Mouse (Mus musculus): ENCODE measurements at regions not wholly inside any gene's neighbourhood (a gene's known extent, or its start where the extent isn't known, plus 50 kb on each side); places are given as distances from the start of the nearest gene placed in this dataset.

DNA sequence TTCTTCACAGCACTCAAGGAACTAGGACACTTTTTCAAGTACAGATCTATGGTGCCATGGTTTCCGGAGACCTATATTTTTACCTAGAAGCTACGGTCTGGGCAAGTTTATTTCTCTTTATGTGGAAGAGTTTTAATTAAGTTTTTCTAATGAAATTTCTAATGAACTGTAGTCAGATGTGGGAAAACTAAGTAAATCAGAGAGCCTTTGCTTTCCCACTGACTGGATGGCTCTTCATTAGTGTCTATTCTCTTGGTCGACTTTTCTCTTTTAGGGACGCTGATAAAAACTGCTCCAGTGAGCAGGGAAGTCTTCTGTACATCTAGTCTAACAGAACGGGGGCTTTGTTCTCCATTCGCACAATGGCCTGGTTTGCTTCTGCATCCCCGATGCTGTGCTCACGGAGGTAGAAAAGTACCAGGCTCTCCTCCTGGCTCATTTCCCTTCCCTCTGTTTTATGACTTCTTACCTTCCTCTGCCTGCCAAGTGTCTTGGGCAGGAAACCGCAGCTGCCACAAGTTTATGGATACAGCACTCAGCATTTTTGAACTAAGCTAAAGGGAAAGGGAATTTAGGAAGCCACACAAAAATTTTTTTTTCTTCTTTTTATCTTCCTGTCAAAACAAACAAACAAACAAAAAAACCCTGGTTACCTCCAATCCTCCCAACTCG is 749.6 kb downstream of the Tmem132b start:
- no peak overlapping the region for H3K27ac ChIP-seq
- no peak overlapping the region for H3K4me3 ChIP-seq (replicated peaks)
- no peak overlapping the region for H3K9ac ChIP-seq
- ATAC-seq = no peak
- H3K27me3 ChIP-seq (replicated peaks) = no peaks in the 10 kb centered on the region
- H3K36me3 ChIP-seq = no peaks in the 10 kb centered on the region
- H3K4me1 ChIP-seq (replicated peaks) = no peaks in the 10 kb centered on the region
- WGBS = 31% methylated on average over 10 of the region's 10 CpGs
- H3K4me2 ChIP-seq (replicated peaks) = no peak overlapping the region
- no peaks in the 10 kb centered on the region for H3K9me3 ChIP-seq

DNA sequence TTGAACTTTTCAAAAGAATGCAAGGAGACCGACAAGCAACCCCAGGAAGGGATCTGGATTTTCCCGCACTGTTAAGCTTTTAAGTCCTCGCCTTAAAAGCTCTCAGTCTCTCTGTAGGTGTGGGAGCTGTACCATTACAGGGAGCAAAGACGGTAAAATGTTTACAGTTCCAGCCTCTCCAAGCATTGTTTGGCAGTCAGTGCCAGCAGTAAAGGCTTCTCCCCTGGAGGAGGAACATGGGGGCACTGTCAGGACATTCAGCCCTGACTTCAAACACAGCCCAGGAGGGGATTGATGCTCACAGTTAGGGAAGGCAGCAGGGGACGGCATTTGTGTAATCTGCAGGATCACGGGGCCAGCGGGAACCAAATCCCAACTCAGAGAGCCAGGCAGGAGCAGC is 750.2 kb downstream of the Tmem132b start:
- WGBS = 5% methylated on average over 7 of the region's 7 CpGs
- Histone ChIP-seq H3K4me1 (replicated peaks) (no peaks in the 10 kb centered on the region), H3K9ac (no peak overlapping the region), H3K36me3 (no peaks in the 10 kb centered on the region), H3K27me3 (replicated peaks) (no peaks in the 10 kb centered on the region), H3K4me3 (replicated peaks) (no peak overlapping the region), H3K27ac (no peak overlapping the region), H3K9me3 (no peaks in the 10 kb centered on the region), H3K4me2 (replicated peaks) (no peak overlapping the region)
- no peak for ATAC-seq

DNA sequence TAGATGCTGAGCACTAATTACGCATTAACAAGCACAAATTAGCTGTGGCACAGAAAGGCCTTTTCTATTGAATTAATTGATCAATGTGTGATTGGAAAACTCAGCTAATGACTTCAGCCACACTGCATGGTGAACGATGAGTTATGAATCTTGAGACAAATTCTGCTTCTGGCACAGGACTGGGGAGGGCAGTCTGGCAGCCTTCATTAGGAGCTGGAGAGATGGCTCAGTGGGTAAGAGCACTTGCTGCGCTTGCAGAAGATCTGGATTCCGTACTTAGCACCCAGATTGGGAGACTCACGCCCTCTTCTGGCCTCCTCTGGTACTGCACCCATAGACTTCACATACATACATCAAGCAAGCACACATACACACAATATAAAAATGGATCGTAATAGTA is 793.3 kb downstream of the Tmem132b start:
- Histone ChIP-seq H3K36me3 (no peaks in the 10 kb centered on the region), H3K4me2 (replicated peaks) (no peak overlapping the region), H3K4me3 (replicated peaks) (no peak overlapping the region), H3K27ac (no peak overlapping the region), H3K27me3 (replicated peaks) (no peaks in the 10 kb centered on the region), H3K9me3 (no peaks in the 10 kb centered on the region), H3K4me1 (replicated peaks) (no peaks in the 10 kb centered on the region), H3K9ac (no peak overlapping the region)
- ATAC-seq = no peak
- WGBS = 76% methylated on average over 6 of the region's 6 CpGs

GRCm38 (mm10) chr5:126328276-126328675 is 796.7 kb downstream of the Tmem132b start:
- no peak for ATAC-seq
- WGBS = 32% methylated on average over 3 of the region's 3 CpGs

GRCm38 (mm10) chr5:126335091-126335490 is 803.5 kb downstream of the Tmem132b start:
- Histone ChIP-seq H3K27ac (no peak overlapping the region), H3K4me1 (replicated peaks) (no peaks in the 10 kb centered on the region), H3K9ac (no peak overlapping the region), H3K4me2 (replicated peaks) (no peak overlapping the region), H3K4me3 (replicated peaks) (no peak overlapping the region), H3K27me3 (replicated peaks) (no peaks in the 10 kb centered on the region), H3K36me3 (no peaks in the 10 kb centered on the region), H3K9me3 (no peaks in the 10 kb centered on the region)
- 60% methylated on average over 7 of the region's 7 CpGs for WGBS
- no peak for ATAC-seq

More at GRCm38 (mm10) chr5:126328276-126328675, 796.7 kb downstream of the Tmem132b start:
- Histone ChIP-seq H3K27me3 (replicated peaks) (no peaks in the 10 kb centered on the region), H3K4me3 (replicated peaks) (no peak overlapping the region), H3K4me2 (replicated peaks) (no peak overlapping the region), H3K27ac (no peak overlapping the region), H3K9ac (no peak overlapping the region), H3K4me1 (replicated peaks) (no peaks in the 10 kb centered on the region), H3K36me3 (no peaks in the 10 kb centered on the region), H3K9me3 (no peaks in the 10 kb centered on the region)

DNA sequence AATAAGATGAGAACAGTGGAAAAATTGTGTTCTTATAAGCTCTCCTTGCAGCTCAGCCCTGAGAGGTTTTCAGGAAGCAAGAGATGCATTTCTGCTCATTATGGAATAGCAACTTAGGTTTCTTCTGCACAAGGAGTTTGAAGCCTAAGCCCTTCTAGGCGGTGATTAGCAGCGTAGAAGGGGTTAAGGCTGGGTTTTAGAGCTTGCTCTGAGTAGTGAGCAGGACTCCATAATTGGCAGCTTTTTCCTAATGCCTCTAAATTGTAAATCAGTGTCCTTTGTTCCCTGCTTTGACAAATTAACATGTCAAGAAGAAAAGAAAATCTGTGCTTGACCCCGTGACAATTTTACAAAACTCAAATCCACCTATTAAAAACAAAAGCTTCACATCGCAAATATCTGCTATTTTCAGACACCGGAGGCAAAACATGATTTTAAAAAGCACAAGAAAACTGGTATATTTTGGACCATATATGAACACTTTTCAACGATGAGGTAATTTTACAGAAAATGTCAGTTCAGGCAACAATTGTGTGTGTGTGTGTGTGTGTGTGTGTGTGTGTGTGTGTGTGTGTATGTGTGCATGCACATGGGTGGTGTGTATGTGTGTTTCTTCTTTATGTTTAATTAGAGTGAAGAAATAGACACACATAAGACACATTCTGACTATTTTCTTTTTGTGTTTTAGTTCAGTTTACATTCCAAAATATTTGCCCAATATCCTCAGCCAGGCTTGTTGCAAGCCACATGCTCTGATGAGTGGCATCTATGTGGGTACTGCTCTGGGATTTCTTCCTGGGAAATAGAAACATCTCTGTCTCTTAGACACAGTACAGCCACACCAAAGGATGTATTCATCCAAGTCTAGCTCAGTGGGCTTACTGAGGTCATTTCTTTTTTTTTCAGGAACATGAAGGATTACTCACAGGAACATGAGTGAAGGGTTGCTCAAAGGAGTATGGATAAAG is 804.3 kb downstream of the Tmem132b start:
- WGBS = 64% methylated on average over 6 of the region's 6 CpGs
- Histone ChIP-seq H3K36me3 (no peaks in the 10 kb centered on the region), H3K27ac (no peak overlapping the region), H3K4me1 (replicated peaks) (no peaks in the 10 kb centered on the region), H3K9ac (no peak overlapping the region), H3K27me3 (replicated peaks) (no peaks in the 10 kb centered on the region), H3K9me3 (no peaks in the 10 kb centered on the region), H3K4me3 (replicated peaks) (no peak overlapping the region), H3K4me2 (replicated peaks) (no peak overlapping the region)
- no peak for ATAC-seq

DNA sequence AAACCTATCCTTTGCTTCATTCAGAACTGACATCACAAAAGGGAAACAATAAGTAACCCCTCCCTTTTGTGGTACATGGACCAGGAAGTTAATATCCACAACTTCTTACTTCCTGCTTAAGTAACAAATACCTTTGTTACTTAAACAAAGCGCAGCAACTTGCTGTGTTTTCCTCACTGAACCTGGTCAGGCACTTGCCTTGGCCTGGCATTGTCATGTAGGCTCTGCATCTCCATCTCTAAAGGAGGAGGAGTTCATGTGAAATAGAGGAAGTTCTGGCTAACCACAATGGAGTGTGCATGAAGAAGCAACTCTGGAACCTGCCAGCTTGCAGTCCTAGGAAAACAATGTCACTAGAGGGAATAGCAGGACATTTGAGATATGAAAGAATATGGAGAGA is 806.3 kb downstream of the Tmem132b start:
- ATAC-seq = no peak
- Histone ChIP-seq H3K27ac (no peak overlapping the region), H3K4me1 (replicated peaks) (no peaks in the 10 kb centered on the region), H3K36me3 (no peaks in the 10 kb centered on the region), H3K9me3 (no peaks in the 10 kb centered on the region), H3K4me3 (replicated peaks) (no peak overlapping the region), H3K9ac (no peak overlapping the region), H3K27me3 (replicated peaks) (no peaks in the 10 kb centered on the region), H3K4me2 (replicated peaks) (no peak overlapping the region)
- WGBS = 89% methylated on average over 1 of the region's 1 CpGs

- H3K4me2 ChIP-seq (replicated peaks) = no peak overlapping the region
- 87% methylated on average over 9 of the region's 9 CpGs for WGBS
These were observed 812.0 kb downstream of the Tmem132b start for GRCm38 (mm10) chr5:126343570-126343969.

GRCm38 (mm10) chr5:126350936-126351335 is 819.4 kb downstream of the Tmem132b start:
- Histone ChIP-seq H3K4me1 (replicated peaks) (no peaks in the 10 kb centered on the region), H3K27me3 (replicated peaks) (no peaks in the 10 kb centered on the region), H3K27ac (no peak overlapping the region), H3K9me3 (no peaks in the 10 kb centered on the region), H3K36me3 (no peaks in the 10 kb centered on the region), H3K4me2 (replicated peaks) (no peak overlapping the region), H3K9ac (no peak overlapping the region), H3K4me3 (replicated peaks) (no peak overlapping the region)
- ATAC-seq = no peak
- 90% methylated on average over 2 of the region's 2 CpGs for WGBS

More at GRCm38 (mm10) chr5:126343570-126343969, 812.0 kb downstream of the Tmem132b start:
- no peak for ATAC-seq
- Histone ChIP-seq H3K27ac (no peak overlapping the region), H3K9me3 (no peaks in the 10 kb centered on the region), H3K36me3 (no peaks in the 10 kb centered on the region), H3K4me1 (replicated peaks) (no peaks in the 10 kb centered on the region), H3K4me3 (replicated peaks) (no peak overlapping the region), H3K27me3 (replicated peaks) (no peaks in the 10 kb centered on the region), H3K9ac (no peak overlapping the region)

DNA sequence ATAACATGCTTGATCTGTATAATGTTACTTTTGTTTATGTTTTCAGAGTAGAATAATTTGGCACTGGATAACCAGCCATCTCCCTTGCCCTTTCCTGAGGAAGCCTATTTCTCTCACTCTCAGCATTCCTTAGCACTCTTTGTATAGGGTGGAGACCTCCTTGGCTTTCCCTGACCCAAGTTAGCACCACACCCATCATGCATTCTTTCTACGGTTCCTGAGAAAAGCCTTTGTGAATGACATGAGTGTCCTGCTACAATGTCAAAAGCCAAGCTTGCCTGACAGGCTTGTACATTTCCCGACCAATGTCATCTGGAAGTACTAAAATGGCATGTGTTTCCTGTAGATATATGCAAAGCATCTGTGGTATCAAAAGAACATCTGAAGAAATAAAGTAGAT is 837.9 kb downstream of the Tmem132b start:
- Histone ChIP-seq H3K9ac (no peak overlapping the region), H3K36me3 (no peaks in the 10 kb centered on the region), H3K4me1 (replicated peaks) (no peaks in the 10 kb centered on the region), H3K27ac (no peak overlapping the region), H3K4me2 (replicated peaks) (no peak overlapping the region), H3K9me3 (no peaks in the 10 kb centered on the region), H3K4me3 (replicated peaks) (no peak overlapping the region), H3K27me3 (replicated peaks) (no peaks in the 10 kb centered on the region)
- WGBS = 82% methylated on average over 2 of the region's 2 CpGs
- no peak for ATAC-seq

DNA sequence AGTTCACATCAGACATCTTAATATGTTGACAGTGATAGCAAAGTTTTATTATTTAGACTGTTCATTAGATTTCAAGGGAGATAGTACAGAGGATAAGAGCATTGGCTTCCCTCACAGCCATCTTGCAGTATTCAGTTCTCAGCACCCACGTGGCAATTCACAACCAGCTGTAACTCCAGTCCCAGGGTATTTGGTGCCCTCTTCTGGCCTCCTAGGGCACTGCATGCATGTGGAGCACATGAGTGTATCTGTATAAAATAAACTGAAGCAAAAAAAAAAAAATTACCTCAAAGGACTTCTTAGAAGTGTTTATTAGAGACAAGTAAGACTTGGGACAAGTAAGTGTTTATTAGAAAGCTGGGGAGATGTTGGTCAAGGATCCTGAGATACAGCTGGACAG is 849.3 kb upstream of the Tmem132c start:
- Histone ChIP-seq H3K9ac (no peak overlapping the region), H3K4me3 (replicated peaks) (no peak overlapping the region), H3K27me3 (replicated peaks) (no peaks in the 10 kb centered on the region), H3K36me3 (no peaks in the 10 kb centered on the region), H3K4me1 (replicated peaks) (no peaks in the 10 kb centered on the region), H3K4me2 (replicated peaks) (no peak overlapping the region), H3K27ac (no peak overlapping the region), H3K9me3 (no peaks in the 10 kb centered on the region)
- 46% methylated on average over 1 of the region's 1 CpGs for WGBS
- no peak for ATAC-seq

DNA sequence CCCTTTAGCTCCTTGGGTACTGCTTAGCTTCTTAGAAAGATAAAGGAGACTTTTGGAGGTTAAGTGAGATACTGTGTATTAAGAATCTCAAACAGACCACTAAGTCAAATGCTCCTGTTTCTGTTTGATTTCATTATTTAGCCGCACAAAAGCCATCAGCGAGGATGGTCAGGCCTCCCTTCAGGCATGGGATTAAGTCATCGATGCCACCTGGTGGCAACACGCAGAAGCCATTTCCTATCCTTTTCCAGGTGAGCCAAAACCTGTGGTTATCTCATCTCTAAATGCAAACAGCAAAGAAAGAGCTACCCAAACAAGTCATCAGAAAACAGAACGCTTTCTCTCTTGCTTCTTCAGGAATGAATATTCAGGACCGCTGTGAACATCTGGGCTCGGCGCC is 846.3 kb upstream of the Tmem132c start:
- ATAC-seq = no peak
- H3K4me1 ChIP-seq (replicated peaks) = no peaks in the 10 kb centered on the region
- 32% methylated on average over 8 of the region's 8 CpGs for WGBS

More for the DNA sequence above, 846.3 kb upstream of the Tmem132c start:
- Histone ChIP-seq H3K9me3 (no peaks in the 10 kb centered on the region), H3K4me3 (replicated peaks) (no peak overlapping the region), H3K27ac (no peak overlapping the region), H3K9ac (no peak overlapping the region), H3K36me3 (no peaks in the 10 kb centered on the region), H3K27me3 (replicated peaks) (no peaks in the 10 kb centered on the region), H3K4me2 (replicated peaks) (no peak overlapping the region)
